Mouse (Mus musculus) kidney, adult 2 months (tissue): ENCODE measurements at regions not wholly inside any gene's neighbourhood (a gene's known extent, or its start where the extent isn't known, plus 50 kb on each side); places are given as distances from the start of the nearest gene placed in this dataset.

ENCODE experiments used
- DNase-seq: peaks from one replicate; pipeline ENCODE4 v3.0.0; 2021
- H3K27ac ChIP-seq: fragments of 200-500 bp; 2 replicates; pipeline ENCODE4 v1.5.1; 2012; ENCODE audit warnings: low read depth, low read length, control low read depth, inconsistent platforms; ENCODE audit not compliant: insufficient read depth
- H3K27me3 ChIP-seq: fragments of 200-500 bp; replicated peaks from 2 replicates; pipeline ENCODE4 v1.6.1; 2012; ENCODE audit warnings: mild to moderate bottlenecking, moderate library complexity, low read length, inconsistent platforms; ENCODE audit not compliant: control insufficient read depth, insufficient read depth
- H3K36me3 ChIP-seq: fragments of 200-500 bp; 2 replicates; pipeline ENCODE4 v1.6.1; 2012; ENCODE audit warnings: mild to moderate bottlenecking, moderate library complexity, low read length, inconsistent platforms; ENCODE audit not compliant: control insufficient read depth, insufficient read depth
- H3K4me1 ChIP-seq: fragments of 200-500 bp; 2 replicates; pipeline ENCODE4 v1.6.1; 2011; ENCODE audit warnings: low read length; ENCODE audit not compliant: control insufficient read depth, insufficient read depth
- H3K4me3 ChIP-seq: fragments of 200-500 bp; 2 replicates; pipeline ENCODE4 v1.5.1; 2011; ENCODE audit warnings: mild to moderate bottlenecking, low read depth, low read length, control low read depth; ENCODE audit not compliant: insufficient read depth
- CTCF ChIP-seq: fragments of 200-500 bp; conservative IDR thresholded peaks from 2 replicates; pipeline ENCODE4 v1.5.1; 2011; ENCODE audit warnings: low read depth, mild to moderate bottlenecking, control low read depth, low read length, moderate library complexity, mixed read lengths; ENCODE audit not compliant: insufficient read depth, insufficient read length
- POLR2A ChIP-seq: fragments of 200-500 bp; IDR thresholded peaks from one replicate; pipeline ENCODE4 v1.6.1; 2011; ENCODE audit warnings: low read depth, low read length, control low read depth
- WGBS: fragments of 180-500 bp; shearing (Covaris S2); methylation state at CpG from one replicate; pipeline ENCODE4 v1.1.7; 2018; 5-methylcytosine and 5-hydroxymethylcytosine counted together

DNA sequence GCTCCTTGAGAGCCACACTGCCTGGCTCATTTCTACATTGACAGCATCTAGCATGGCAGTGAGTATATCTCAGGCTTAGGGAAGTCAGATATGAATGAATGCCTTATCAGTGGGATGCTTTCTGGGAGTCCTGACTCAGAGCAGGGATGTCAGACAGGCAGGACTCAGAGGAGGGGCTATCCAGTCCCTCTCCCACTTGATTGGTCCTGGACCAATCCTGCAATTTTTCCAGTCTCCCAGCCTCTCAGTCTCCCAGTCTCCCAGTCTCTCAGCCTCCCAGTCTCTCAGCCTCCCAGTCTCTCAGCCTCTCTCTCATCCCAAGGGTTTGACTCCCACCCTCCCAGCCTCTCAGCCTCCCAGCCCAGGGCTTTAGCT, 211.0 kb upstream of the Cxcr4 start:
- Histone ChIP-seq H3K4me1 (no peaks in the 10 kb centered on the region), H3K4me3 (no peak overlapping the region), H3K27ac (no peak overlapping the region), H3K36me3 (no peaks in the 10 kb centered on the region), H3K27me3 (no peaks in the 10 kb centered on the region)
- DNase-seq = no peak
- TF ChIP-seq POLR2A (no peak), CTCF (no peak)

DNA sequence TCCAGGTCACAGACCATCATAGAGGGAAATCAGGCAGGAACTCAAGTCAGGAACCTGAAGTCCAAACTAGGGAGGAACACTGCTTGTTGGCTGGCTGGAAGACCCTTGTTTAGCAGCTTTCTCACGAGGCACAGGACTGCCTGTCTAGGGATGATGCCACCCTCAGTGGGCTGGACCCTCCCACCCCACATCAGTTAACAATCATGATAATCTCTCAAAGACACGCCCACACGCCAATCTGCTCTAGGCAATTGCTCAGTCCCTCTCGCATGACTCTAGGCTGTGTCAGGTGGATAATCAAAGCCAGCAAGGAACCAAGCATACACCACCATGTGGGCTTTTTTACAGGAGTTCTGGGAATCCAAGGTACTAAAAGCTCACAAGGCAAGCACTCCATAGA, 206.6 kb upstream of the Cxcr4 start:
- Histone ChIP-seq H3K27ac (no peak overlapping the region), H3K4me3 (no peak overlapping the region), H3K36me3 (no peaks in the 10 kb centered on the region), H3K27me3 (no peaks in the 10 kb centered on the region), H3K4me1 (no peaks in the 10 kb centered on the region)
- 73% methylated on average over 4 of the region's 4 CpGs for WGBS
- TF ChIP-seq POLR2A (no peak), CTCF (no peak)
- DNase-seq = no peak

DNA sequence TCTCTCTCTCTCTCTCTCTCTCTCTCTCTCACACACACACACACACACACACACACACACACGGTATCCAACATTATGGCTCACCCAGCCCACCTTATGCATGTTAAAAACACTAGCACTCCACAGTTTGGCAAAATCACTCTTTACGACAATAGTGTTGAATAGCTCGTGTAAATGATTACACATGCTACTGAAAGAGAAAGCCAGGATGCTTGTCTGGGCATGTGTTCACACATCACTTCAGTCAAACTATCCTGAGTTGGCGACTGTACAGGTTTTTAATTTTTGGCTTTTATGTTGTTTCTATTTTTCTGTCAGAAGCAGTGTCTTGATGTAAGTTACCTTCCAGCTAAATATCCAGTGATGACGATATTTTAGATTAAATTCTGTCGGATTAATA, 203.6 kb upstream of the Cxcr4 start:
- H3K27me3 ChIP-seq = no peaks in the 10 kb centered on the region
- no peak for DNase-seq
- 74% methylated on average over 6 of the region's 6 CpGs for WGBS
- no peak overlapping the region for H3K27ac ChIP-seq
- TF ChIP-seq CTCF (no peak), POLR2A (no peak)
- no peaks in the 10 kb centered on the region for H3K4me1 ChIP-seq
- H3K36me3 ChIP-seq = no peaks in the 10 kb centered on the region
- H3K4me3 ChIP-seq = no peak overlapping the region

DNA sequence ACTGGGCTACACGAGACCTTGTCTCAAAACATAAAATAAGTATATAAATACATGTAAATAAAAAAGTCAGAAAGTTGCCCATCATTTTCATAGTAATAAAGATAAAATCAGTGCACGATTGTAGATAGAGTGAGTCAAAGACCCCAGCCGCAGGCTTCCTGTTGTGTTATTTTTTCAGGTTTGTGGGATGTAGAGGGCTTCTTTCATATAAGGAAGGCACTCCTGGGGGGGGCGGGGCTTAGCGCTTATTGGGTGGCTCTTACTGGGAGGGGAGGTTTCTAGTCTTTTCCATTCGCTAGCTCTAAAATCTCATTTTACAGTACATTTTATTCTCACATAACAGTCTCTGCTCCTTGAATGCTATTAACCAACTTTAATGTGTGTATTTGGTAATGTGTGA, 198.8 kb upstream of the Cxcr4 start:
- DNase-seq = no peak
- TF ChIP-seq CTCF (no peak), POLR2A (no peak)
- 91% methylated on average over 6 of the region's 6 CpGs for WGBS
- Histone ChIP-seq H3K4me1 (no peaks in the 10 kb centered on the region), H3K27me3 (no peaks in the 10 kb centered on the region), H3K36me3 (no peaks in the 10 kb centered on the region), H3K4me3 (no peak overlapping the region), H3K27ac (no peak overlapping the region)

DNA sequence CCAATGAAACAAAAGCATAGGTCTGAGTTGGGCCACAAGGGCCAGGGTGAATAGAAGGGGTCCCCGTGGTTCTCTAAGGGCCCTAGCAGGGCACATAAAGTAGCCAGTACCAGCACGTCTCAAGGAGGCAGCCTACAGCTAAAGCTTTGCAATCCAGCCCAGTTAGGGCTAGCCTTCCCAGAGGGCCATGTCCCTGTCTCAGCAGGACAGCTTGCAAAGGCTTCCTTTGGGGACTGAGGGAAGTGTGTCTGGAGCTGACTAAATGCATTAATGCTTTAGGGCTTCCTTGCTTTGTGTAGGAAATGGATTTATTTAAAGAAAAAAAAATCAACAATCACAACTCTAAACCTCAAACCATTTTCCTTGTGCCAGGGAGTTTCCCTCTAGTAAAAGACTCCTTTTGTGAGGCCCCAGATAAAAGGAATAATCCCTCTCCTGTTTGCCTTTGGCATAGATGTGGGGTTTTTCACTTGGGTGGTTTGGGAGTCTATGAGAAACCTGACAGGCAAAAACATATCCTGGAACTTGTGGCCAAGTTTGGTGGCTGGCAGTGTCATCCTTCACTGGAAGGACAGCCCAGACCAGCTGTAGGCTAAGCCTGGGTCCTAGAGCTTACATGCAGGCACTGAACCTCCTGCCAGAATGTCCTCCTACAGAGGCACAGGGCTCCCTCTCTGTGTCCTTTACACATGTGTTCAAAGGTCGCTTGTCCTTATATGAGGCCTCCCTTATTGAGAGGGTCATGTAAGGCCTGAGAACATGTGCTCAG, 197.7 kb upstream of the Cxcr4 start:
- H3K27ac ChIP-seq = no peak overlapping the region
- no peaks in the 10 kb centered on the region for H3K4me1 ChIP-seq
- DNase-seq = no peak
- H3K4me3 ChIP-seq = no peak overlapping the region
- TF ChIP-seq CTCF = no peak
- TF ChIP-seq POLR2A = no peak
- WGBS = 76% methylated on average over 3 of the region's 3 CpGs
- H3K27me3 ChIP-seq = no peaks in the 10 kb centered on the region
- H3K36me3 ChIP-seq = no peaks in the 10 kb centered on the region

DNA sequence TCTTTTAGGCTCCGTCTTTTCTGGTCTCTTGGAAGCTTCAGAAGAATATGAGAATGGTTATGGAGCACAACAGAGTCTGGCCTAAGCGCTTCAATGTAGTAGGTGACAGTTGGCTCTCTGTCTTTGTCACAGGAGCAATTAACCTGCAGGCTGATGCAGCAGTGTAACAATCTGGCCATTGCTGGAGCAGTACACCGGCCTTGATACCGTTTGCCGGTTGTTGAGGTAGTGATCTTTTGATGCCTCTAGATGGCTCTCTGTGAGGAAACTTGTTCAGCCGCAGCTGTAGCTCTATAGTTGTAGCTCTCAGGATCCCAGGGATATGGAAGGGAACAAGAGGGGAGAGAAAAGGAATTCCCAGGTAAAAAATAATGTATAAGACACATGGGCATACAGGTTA, 196.1 kb upstream of the Cxcr4 start:
- no peak overlapping the region for H3K4me3 ChIP-seq
- H3K36me3 ChIP-seq = no peaks in the 10 kb centered on the region
- no peak for DNase-seq
- H3K27me3 ChIP-seq = no peaks in the 10 kb centered on the region
- no peaks in the 10 kb centered on the region for H3K4me1 ChIP-seq
- no peak overlapping the region for H3K27ac ChIP-seq
- 50% methylated on average over 6 of the region's 6 CpGs for WGBS
- TF ChIP-seq POLR2A (no peak), CTCF (no peak)

DNA sequence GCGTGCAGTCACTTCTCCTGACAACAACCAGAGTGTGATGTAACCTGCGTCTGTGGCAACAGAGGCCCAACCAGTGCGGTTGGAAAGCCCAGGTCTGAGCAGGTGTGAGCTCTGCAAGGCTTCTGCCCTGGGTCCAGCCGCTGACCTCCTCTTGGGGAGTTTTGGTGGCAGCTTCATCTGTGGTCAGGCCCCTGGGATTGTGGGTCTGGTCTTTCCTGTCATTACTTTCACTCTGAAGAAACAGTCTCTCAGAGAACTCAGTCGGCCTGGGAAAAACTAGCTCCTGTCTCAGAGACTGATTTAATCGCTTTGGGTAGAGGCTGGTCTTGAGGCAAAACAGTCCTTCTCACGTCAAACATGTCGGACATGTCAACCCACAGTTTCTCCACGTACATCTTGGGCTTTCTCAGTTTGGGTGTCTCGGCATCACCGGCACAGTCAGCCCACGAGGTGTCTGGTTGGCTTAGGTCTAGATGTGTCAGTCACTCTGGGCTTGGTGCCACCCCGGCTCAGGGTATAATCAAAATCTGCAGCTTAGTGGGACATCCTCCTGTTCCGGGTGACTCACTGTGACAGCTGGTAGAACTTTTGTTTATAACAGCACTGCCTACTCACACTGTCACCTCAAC, 195.0 kb upstream of the Cxcr4 start:
- H3K4me1 ChIP-seq = no peaks in the 10 kb centered on the region
- H3K27ac ChIP-seq = no peak overlapping the region
- H3K4me3 ChIP-seq = no peak overlapping the region
- no peak for DNase-seq
- 79% methylated on average over 14 of the region's 14 CpGs for WGBS
- no peaks in the 10 kb centered on the region for H3K36me3 ChIP-seq
- no peaks in the 10 kb centered on the region for H3K27me3 ChIP-seq
- TF ChIP-seq CTCF (no peak), POLR2A (no peak)
